Mouse (Mus musculus) midbrain, postnatal 0 days (tissue): ENCODE data around the gene Mxi1. TPM values are rescaled to one million over a fixed set of nuclear protein-coding genes. Genes with fewer than 3 reads are reported as not detected.

ENCODE experiments used
- ATAC-seq: fragments of 200-750 bp; cut with Nextera tagmentation; 2 replicates; pipeline ENCODE4 v1.8.0; 2017; ENCODE audit warnings: moderate number of reproducible peaks, mild to moderate bottlenecking, moderate TSS enrichment, moderate library complexity; ENCODE audit not compliant: low FRiP score
- DNase-seq: peaks from one replicate; pipeline ENCODE4 v3.0.0-alpha.2; 2015; ENCODE audit warnings: low spot score
- H3K27ac ChIP-seq: fragments of 300-500 bp; sonication (generic); 2 replicates; pipeline ENCODE4 v1.5.1; 2014; ENCODE audit warnings: low read depth, mild to moderate bottlenecking, low read length, mixed read lengths
- H3K27me3 ChIP-seq: fragments of 300-500 bp; sonication (generic); 2 replicates; pipeline ENCODE4 v1.6.1; 2014; ENCODE audit warnings: low read length, control low read depth, mixed read lengths; ENCODE audit not compliant: insufficient read depth
- H3K36me3 ChIP-seq: fragments of 300-500 bp; sonication (generic); 2 replicates; pipeline ENCODE4 v1.6.1; 2014; ENCODE audit warnings: low read length, control low read depth, mixed read lengths; ENCODE audit not compliant: insufficient read depth
- H3K4me1 ChIP-seq: fragments of 300-500 bp; sonication (generic); 2 replicates; pipeline ENCODE4 v1.6.1; 2014; ENCODE audit warnings: mild to moderate bottlenecking, control low read depth, antibody characterized with exemption, low read length, mixed read lengths; ENCODE audit not compliant: insufficient read depth
- H3K4me2 ChIP-seq: fragments of 300-500 bp; sonication (generic); 2 replicates; pipeline ENCODE4 v1.6.1; 2014; ENCODE audit warnings: low read depth, mild to moderate bottlenecking, low read length, mixed read lengths; ENCODE audit not compliant: poor library complexity, severe bottlenecking
- H3K4me3 ChIP-seq: fragments of 300-500 bp; sonication (generic); 2 replicates; pipeline ENCODE4 v1.5.1; 2014; ENCODE audit warnings: low read depth, mild to moderate bottlenecking, low read length, moderate library complexity
- H3K9ac ChIP-seq: fragments of 300-500 bp; sonication (generic); replicated peaks from 2 replicates; pipeline ENCODE4 v1.6.1; 2014; ENCODE audit warnings: mild to moderate bottlenecking, low read length, moderate library complexity, mixed read lengths; ENCODE audit not compliant: poor library complexity, severe bottlenecking
- H3K9me3 ChIP-seq: fragments of 300-500 bp; sonication (generic); 2 replicates; pipeline ENCODE4 v1.6.1; 2016; ENCODE audit warnings: low read length, control low read depth
- CTCF ChIP-seq: IDR thresholded peaks from 2 replicates; pipeline ENCODE4 v1.5.1; 2016; ENCODE audit warnings: antibody characterized with exemption, mild to moderate bottlenecking
- WGBS: fragments of 180-500 bp; shearing (Covaris S2); extraction: QIAGEN DNeasy Blood & Tissue Kit; methylation state at CpG from one replicate; pipeline ENCODE4 v1.1.7; 2014; 5-methylcytosine and 5-hydroxymethylcytosine counted together
- polyA plus RNA-seq: library from polyadenylated mRNA; unstranded; fragments of >200 nt; fragmentation: Nextera tagmentation; extraction: Ambion mirVana; gene quantifications from 2 replicates; pipeline ENCODE4 v1.2.1, GENCODE M21; 2015
- total RNA-seq: library from RNA; depleted of rRNA; stranded (reverse); fragments of >200 nt; gene quantifications from 2 replicates; pipeline ENCODE4 v1.2.3, GENCODE M21; 2014

Gene Mxi1
- total and polyA plus RNA-seq, 2 experiments from 2014 or later: 37.7 to 49.2 TPM

GRCm38 (mm10) chr19:53267305-53267704 lies 43.0 kb upstream of the Mxi1 start:
- ATAC-seq (no peak), DNase-seq (no peak)
- H3K27ac ChIP-seq: no peak overlapping the region
- H3K4me2 ChIP-seq: no peak overlapping the region
- H3K4me3 ChIP-seq: no peak overlapping the region
- H3K36me3 ChIP-seq: no peaks in the 10 kb centered on the region
- TF ChIP-seq CTCF: no peak
- no peaks in the 10 kb centered on the region for H3K27me3 ChIP-seq
- no peaks in the 10 kb centered on the region for H3K9me3 ChIP-seq
- 94% methylated on average over 9 of the region's 9 CpGs for WGBS
- H3K4me1 ChIP-seq: no peaks in the 10 kb centered on the region
- H3K9ac ChIP-seq: no peak overlapping the region

GRCm38 (mm10) chr19:53273055-53273722 lies 37.1 kb upstream of the Mxi1 start:
- DNase-seq: no peak
- no peak for TF ChIP-seq CTCF
- no peaks in the 10 kb centered on the region for H3K4me1 ChIP-seq
- no peaks in the 10 kb centered on the region for H3K27me3 ChIP-seq
- H3K36me3 ChIP-seq: no peaks in the 10 kb centered on the region
- no peak overlapping the region for H3K4me3 ChIP-seq
- no peak overlapping the region for H3K4me2 ChIP-seq
- no peak overlapping the region for H3K27ac ChIP-seq
- WGBS: 92% methylated on average over 17 of the region's 17 CpGs
- no peaks in the 10 kb centered on the region for H3K9me3 ChIP-seq
- no peak for ATAC-seq
- H3K9ac ChIP-seq: no peak overlapping the region

- Histone ChIP-seq H3K36me3 (no peaks in the 10 kb centered on the region), H3K27ac (no peak overlapping the region), H3K9me3 (no peaks in the 10 kb centered on the region), H3K9ac (no peak overlapping the region), H3K4me2 (no peak overlapping the region), H3K4me3 (no peak overlapping the region), H3K4me1 (no peaks in the 10 kb centered on the region), H3K27me3 (no peaks in the 10 kb centered on the region)
- no peak for ATAC-seq
- TF ChIP-seq CTCF: no peak
- WGBS: 92% methylated on average over 23 of the region's 23 CpGs
- no peak for DNase-seq
Measured at GRCm38 (mm10) chr19:53273781-53274428, 36.4 kb upstream of the Mxi1 start.

GRCm38 (mm10) chr19:53275204-53275603 lies 35.1 kb upstream of the Mxi1 start:
- no peak for TF ChIP-seq CTCF
- no peaks in the 10 kb centered on the region for H3K27me3 ChIP-seq
- no peaks in the 10 kb centered on the region for H3K9me3 ChIP-seq
- 31% methylated on average over 3 of the region's 3 CpGs for WGBS
- no peak overlapping the region for H3K4me2 ChIP-seq
- H3K27ac ChIP-seq: no peak overlapping the region
- no peak overlapping the region for H3K4me3 ChIP-seq
- no peak overlapping the region for H3K9ac ChIP-seq
- no peaks in the 10 kb centered on the region for H3K36me3 ChIP-seq
- no peaks in the 10 kb centered on the region for H3K4me1 ChIP-seq
- no peak for ATAC-seq
- DNase-seq: no peak

- H3K9ac ChIP-seq: no peak overlapping the region
- no peak overlapping the region for H3K27ac ChIP-seq
- no peak for TF ChIP-seq CTCF
- no peak overlapping the region for H3K4me3 ChIP-seq
- H3K36me3 ChIP-seq: no peaks in the 10 kb centered on the region
- no peaks in the 10 kb centered on the region for H3K9me3 ChIP-seq
- WGBS: 78% methylated on average over 19 of the region's 19 CpGs
- DNase-seq (no peak), ATAC-seq (no peak)
- H3K27me3 ChIP-seq: no peaks in the 10 kb centered on the region
- no peak overlapping the region for H3K4me2 ChIP-seq
- H3K4me1 ChIP-seq: no peaks in the 10 kb centered on the region
Measured at GRCm38 (mm10) chr19:53276902-53277707, 33.2 kb upstream of the Mxi1 start.
